Mouse (Mus musculus): ENCODE measurements around the gene Ebf3. TPM values are rescaled to one million over a fixed set of nuclear protein-coding genes. Genes with fewer than 3 reads are reported as not detected.

Ebf3 gene
- total and polyA plus RNA-seq, 2 experiments: 0.09 TPM; not detected in 1

- Histone ChIP-seq H3K36me3 (ENCODE audit: control insufficient read depth, insufficient read depth, low read length) (no peaks in the 10 kb centered on the region), H3K27ac (replicated peaks; ENCODE audit: insufficient read depth, low read depth, low read length) (no peak overlapping the region), H3K9ac (ENCODE audit: low read depth, low read length) (no peak overlapping the region), H3K4me1 (ENCODE audit: control insufficient read depth, insufficient read depth, low read length) (no peaks in the 10 kb centered on the region), H3K27me3 (ENCODE audit: control insufficient read depth, insufficient read depth, low read length) (no peaks in the 10 kb centered on the region), H3K4me3 (ENCODE audit: insufficient read depth, low read depth, low read length) (no peak overlapping the region), H3K79me2 (ENCODE audit: control insufficient read depth, insufficient read depth, low read length) (no peaks in the 10 kb centered on the region)
- DNase-seq (ENCODE audit: extremely low read depth, low read depth, low spot score): no peak
- TF ChIP-seq POLR2A (IDR thresholded peaks at IDR 0.05; ENCODE audit: extremely low read depth, insufficient read depth, low read length): no peak
- TF ChIP-seq CTCF (IDR thresholded peaks at IDR 0.05; ENCODE audit: low read depth, low read length): no peak
- 65% methylated on average over 2 of the region's 2 CpGs for WGBS
These were observed 159.6 kb downstream of the Ebf3 start for GRCm38 (mm10) chr7:137154623-137155022.

GRCm38 (mm10) chr7:137151854-137152253, 162.4 kb downstream of the Ebf3 start:
- TF ChIP-seq CTCF (IDR thresholded peaks at IDR 0.05; ENCODE audit: low read depth, low read length) (no peak), POLR2A (IDR thresholded peaks at IDR 0.05; ENCODE audit: extremely low read depth, insufficient read depth, low read length) (no peak)
- no peaks in the 10 kb centered on the region for H3K4me1 ChIP-seq (ENCODE audit: control insufficient read depth, insufficient read depth, low read length)
- H3K79me2 ChIP-seq (ENCODE audit: control insufficient read depth, insufficient read depth, low read length): no peaks in the 10 kb centered on the region
- no peak overlapping the region for H3K27ac ChIP-seq (replicated peaks; ENCODE audit: insufficient read depth, low read depth, low read length)
- no peak overlapping the region for H3K4me3 ChIP-seq (ENCODE audit: insufficient read depth, low read depth, low read length)
- no peaks in the 10 kb centered on the region for H3K36me3 ChIP-seq (ENCODE audit: control insufficient read depth, insufficient read depth, low read length)
- H3K9ac ChIP-seq (ENCODE audit: low read depth, low read length): no peak overlapping the region
- 76% methylated on average over 2 of the region's 2 CpGs for WGBS
- H3K27me3 ChIP-seq (ENCODE audit: control insufficient read depth, insufficient read depth, low read length): no peaks in the 10 kb centered on the region
- no peak for DNase-seq (ENCODE audit: extremely low read depth, low read depth, low spot score)

- Histone ChIP-seq H3K27me3 (ENCODE audit: control insufficient read depth, insufficient read depth, low read length) (no peaks in the 10 kb centered on the region), H3K9ac (ENCODE audit: low read depth, low read length) (no peak overlapping the region), H3K79me2 (ENCODE audit: control insufficient read depth, insufficient read depth, low read length) (no peaks in the 10 kb centered on the region), H3K27ac (replicated peaks; ENCODE audit: insufficient read depth, low read depth, low read length) (no peak overlapping the region), H3K4me3 (ENCODE audit: insufficient read depth, low read depth, low read length) (no peak overlapping the region), H3K4me1 (ENCODE audit: control insufficient read depth, insufficient read depth, low read length) (no peaks in the 10 kb centered on the region), H3K36me3 (ENCODE audit: control insufficient read depth, insufficient read depth, low read length) (no peaks in the 10 kb centered on the region)
- DNase-seq (ENCODE audit: extremely low read depth, low read depth, low spot score): no peak
- no peak for TF ChIP-seq POLR2A (IDR thresholded peaks at IDR 0.05; ENCODE audit: extremely low read depth, insufficient read depth, low read length)
- no peak for TF ChIP-seq CTCF (IDR thresholded peaks at IDR 0.05; ENCODE audit: low read depth, low read length)
- WGBS: 87% methylated on average over 12 of the region's 12 CpGs
These were observed 167.1 kb downstream of the Ebf3 start for GRCm38 (mm10) chr7:137147101-137147500.

Other genes starting within 250 kb of the Ebf3 start
- gene 9430038I01Rik, start 96.3 kb upstream of the Ebf3 start, total RNA-seq (2014; rRNA removed): 14.6 and 15.7 TPM in 2 replicates
- 9.8 and 13.3 TPM in 2 replicates for gene 9430038I01Rik, start 96.3 kb upstream of the Ebf3 start, polyA plus RNA-seq (2012; rRNA removed)
- 77.4 and 95.7 TPM in 2 replicates for gene Glrx3, start 123.2 kb upstream of the Ebf3 start, total RNA-seq (2014; rRNA removed)
- 52.5 and 75.5 TPM in 2 replicates for gene Glrx3, start 123.2 kb upstream of the Ebf3 start, polyA plus RNA-seq (2012; rRNA removed)

Measured in liver, adult 2 months (tissue).